Mouse (Mus musculus): ENCODE measurements around the gene 4930402H24Rik. TPM values are rescaled to one million over a fixed set of nuclear protein-coding genes. Genes with fewer than 3 reads are reported as not detected.
A peak's percentile ranks its signal among the peaks of the same experiment; 100 is the strongest.
"Not testable (repeated sequence)": the region's sequence is repeated elsewhere in the genome, so short reads cannot be mapped to it uniquely, and the experiment has no call there.

4930402H24Rik gene
- polyA plus RNA-seq, 1 experiment from 2014 or later: 32.2 TPM

DNA sequence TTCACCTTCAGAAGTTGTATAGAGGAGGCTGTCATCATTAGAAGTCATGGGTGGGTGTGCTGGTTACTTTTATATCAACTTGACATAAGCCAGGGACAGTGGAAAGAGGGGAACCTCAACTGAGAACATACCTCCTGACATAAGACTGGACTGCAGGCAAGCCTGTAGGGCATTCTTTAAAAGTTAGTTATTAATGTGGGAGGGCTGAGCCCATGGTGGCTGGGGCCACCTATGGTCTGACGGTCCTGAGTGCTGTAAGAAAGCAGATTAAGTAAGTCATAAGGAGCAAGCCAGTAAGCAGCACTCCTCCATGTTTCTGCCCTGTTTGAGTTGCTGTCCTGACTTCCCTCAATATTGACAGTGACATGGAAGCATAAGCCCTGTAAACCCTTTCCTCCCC lies 77.5 kb downstream of the 4930402H24Rik start:
- Histone ChIP-seq H3K27ac (replicated peaks) (no peak overlapping the region), H3K4me1 (no peaks in the 10 kb centered on the region), H3K27me3 (replicated peaks; ENCODE audit: low read depth, poor library complexity, severe bottlenecking) (no peaks in the 10 kb centered on the region), H3K9me3 (no peaks in the 10 kb centered on the region), H3K36me3 (replicated peaks) (peaks cover 23% of the 10 kb centered on the region), H3K4me3 (no peak overlapping the region)
- 90% methylated on average over 1 of the region's 1 CpGs for WGBS
- no peak for DNase-seq (ENCODE audit: low spot score)

DNA sequence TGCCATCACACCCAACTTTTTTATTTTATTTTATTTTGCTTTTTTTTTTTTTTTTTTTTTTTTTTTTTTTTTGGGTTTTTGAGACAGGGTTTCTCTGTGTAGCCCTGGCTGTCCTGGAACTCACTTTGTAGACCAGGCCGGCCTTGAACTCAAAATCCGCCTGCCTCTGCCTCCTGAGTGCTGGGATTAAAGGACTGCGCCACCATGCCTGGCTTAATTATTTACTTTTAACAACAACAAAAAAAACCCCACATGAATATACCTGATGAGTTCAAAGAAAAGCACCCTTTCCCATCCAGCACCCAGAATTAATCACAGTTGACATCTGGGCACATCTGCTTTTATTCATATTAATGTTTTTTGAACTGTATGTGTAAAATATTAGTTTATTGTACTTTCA lies 78.1 kb downstream of the 4930402H24Rik start:
- H3K9me3 ChIP-seq; H3K4me1 ChIP-seq; H3K27ac ChIP-seq (replicated peaks); H3K4me3 ChIP-seq; H3K27me3 ChIP-seq (replicated peaks; ENCODE audit: low read depth, poor library complexity, severe bottlenecking); DNase-seq (ENCODE audit: low spot score): not testable (repeated sequence)
- WGBS: 94% methylated on average over 3 of the region's 3 CpGs
- peaks cover 23% of the 10 kb centered on the region for H3K36me3 ChIP-seq (replicated peaks)

DNA sequence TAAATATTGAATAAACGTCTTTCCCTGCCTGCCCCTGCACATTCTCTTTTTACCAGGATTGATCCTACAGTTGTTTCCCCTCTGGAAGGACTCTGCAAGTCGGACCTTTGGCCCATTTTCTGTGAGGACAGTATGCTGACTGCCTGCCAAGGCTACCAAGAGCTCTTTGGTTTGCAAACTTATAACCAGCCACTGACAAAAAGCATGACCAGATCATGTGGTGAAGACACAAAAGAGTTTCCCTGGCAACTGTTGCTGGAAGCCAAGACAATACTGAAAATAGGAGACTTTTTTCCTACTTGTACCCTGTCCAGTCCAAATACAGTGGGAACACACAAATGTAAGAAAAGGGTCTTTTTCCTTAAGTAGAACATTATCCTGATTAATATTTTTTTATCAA lies 78.8 kb downstream of the 4930402H24Rik start:
- DNase-seq (ENCODE audit: low spot score): no peak
- Histone ChIP-seq H3K36me3 (replicated peaks) (peaks cover 23% of the 10 kb centered on the region), H3K9me3 (no peaks in the 10 kb centered on the region), H3K27me3 (replicated peaks; ENCODE audit: low read depth, poor library complexity, severe bottlenecking) (no peaks in the 10 kb centered on the region), H3K27ac (replicated peaks) (no peak overlapping the region), H3K4me3 (no peak overlapping the region), H3K4me1 (no peaks in the 10 kb centered on the region)
- WGBS: 70% methylated on average over 2 of the region's 2 CpGs

DNA sequence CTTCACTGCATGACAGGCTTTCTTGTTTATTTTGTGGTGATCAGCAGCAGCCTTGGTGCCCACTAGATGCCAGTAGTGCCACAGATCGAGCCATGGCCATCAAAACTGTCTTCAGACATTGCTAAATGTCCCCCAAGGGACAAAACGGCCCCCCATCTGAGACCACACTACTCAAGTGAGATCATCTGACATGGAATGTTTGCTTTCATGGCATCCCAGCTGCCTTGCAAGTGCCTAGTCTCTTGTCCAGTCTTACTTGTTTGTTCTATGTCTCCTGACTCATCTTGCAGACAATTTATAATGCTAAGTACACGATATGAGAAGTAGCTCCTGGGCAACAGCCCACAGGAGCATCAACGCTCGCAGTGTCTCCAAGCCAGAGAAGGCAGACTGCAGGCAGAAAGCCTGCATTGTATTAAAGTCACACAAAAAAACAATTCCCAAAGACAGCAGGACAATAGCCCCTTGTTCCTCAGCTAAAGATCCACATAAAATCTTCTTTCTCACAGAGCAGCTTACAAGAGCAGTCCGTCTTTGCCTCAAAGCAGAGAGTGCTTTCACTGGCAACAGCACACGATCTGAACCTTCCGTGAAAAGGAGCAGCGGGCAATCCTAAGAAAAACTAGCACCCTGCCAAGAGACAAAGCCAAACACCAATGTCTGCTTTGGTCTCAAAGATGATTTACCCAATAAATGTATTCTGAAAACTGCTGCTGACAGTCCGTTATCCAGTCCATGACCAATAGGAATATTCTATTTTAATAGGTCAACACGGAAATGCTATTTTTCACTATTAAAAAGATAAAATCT lies 87.2 kb downstream of the 4930402H24Rik start:
- Histone ChIP-seq H3K27ac (replicated peaks) (no peak overlapping the region), H3K9me3 (no peaks in the 10 kb centered on the region), H3K4me3 (no peak overlapping the region), H3K27me3 (replicated peaks; ENCODE audit: low read depth, poor library complexity, severe bottlenecking) (no peaks in the 10 kb centered on the region), H3K4me1 (peaks cover 19% of the 10 kb centered on the region), H3K36me3 (replicated peaks) (peaks cover 30% of the 10 kb centered on the region)
- DNase-seq (ENCODE audit: low spot score): no peak
- 39% methylated on average over 11 of the region's 11 CpGs for WGBS

DNA sequence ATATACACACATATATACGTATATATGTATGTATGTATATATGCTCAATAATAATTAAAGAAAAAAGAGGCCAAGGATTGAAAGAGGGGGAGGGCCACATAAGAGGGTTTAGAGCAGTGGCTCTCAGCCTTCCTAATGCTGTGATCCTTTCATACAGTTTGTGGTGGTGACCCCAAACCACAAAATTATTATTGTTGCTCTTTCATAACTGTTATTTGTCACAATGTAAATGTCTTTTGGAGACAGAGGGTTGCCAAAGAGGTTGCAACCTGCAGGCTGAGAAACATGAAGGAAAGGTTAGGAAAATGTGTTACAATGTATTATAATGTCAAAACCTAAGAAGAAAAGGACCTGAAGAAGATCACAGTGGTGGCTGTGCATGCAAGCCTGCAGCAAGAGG lies 88.3 kb downstream of the 4930402H24Rik start:
- no peak overlapping the region for H3K4me3 ChIP-seq
- peaks cover 19% of the 10 kb centered on the region for H3K4me1 ChIP-seq
- WGBS: 92% methylated on average over 1 of the region's 1 CpGs
- no peaks in the 10 kb centered on the region for H3K27me3 ChIP-seq (replicated peaks; ENCODE audit: low read depth, poor library complexity, severe bottlenecking)
- no peak for DNase-seq (ENCODE audit: low spot score)
- peaks cover 41% of the 10 kb centered on the region for H3K36me3 ChIP-seq (replicated peaks)
- H3K27ac ChIP-seq (replicated peaks): no peak overlapping the region
- H3K9me3 ChIP-seq: no peaks in the 10 kb centered on the region

DNA sequence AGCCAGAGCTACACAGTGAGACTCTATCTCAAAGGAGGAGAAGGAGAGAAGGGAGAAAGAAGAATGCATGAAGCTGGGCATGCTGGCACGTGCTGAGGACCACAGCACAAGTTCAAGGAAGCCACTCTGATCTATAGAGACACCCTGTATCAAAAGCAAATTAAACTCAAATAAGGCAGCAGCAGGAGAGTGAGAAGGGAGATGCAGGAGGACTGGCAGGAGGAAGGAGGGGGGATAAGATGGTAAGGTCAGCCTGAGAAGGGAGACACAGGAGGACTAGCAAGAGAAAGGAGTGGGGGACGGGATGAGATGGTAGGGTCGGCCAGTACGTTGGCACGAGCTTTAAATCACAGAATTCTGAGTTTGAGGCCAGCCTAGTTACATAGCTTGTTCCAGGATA lies 90.0 kb downstream of the 4930402H24Rik start:
- H3K27ac ChIP-seq (replicated peaks): 0 out of 2 replicates have a peak overlapping the region, but pooled peaks have one; percentile 12
- no peak overlapping the region for H3K4me3 ChIP-seq
- peaks cover 19% of the 10 kb centered on the region for H3K4me1 ChIP-seq
- 89% methylated on average over 5 of the region's 5 CpGs for WGBS
- H3K27me3 ChIP-seq (replicated peaks; ENCODE audit: low read depth, poor library complexity, severe bottlenecking): no peaks in the 10 kb centered on the region
- DNase-seq (ENCODE audit: low spot score): no peak
- no peaks in the 10 kb centered on the region for H3K9me3 ChIP-seq
- peaks cover 46% of the 10 kb centered on the region for H3K36me3 ChIP-seq (replicated peaks)

DNA sequence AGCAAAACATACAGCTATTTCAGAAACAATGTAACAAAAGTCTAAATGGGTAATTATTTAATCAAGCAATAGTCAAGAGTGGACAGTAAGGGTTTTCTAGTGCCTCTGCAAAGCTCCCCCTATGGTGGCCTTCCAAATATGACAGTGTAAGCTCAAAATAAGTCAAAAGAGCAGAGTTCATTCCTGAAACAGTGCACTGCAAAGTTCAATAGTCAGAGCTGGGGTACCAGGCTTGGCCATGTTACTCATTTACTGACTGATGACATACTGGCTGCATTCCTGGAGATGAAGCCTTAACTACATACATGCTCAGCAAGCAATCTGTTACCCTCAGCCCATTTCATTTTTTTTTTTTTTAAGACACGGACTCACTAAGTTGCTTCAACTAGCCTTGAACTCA lies 91.7 kb downstream of the 4930402H24Rik start:
- Histone ChIP-seq H3K27ac (replicated peaks) (no peak overlapping the region), H3K27me3 (replicated peaks; ENCODE audit: low read depth, poor library complexity, severe bottlenecking) (no peaks in the 10 kb centered on the region), H3K9me3 (no peaks in the 10 kb centered on the region), H3K4me1 (peaks cover 19% of the 10 kb centered on the region), H3K4me3 (no peak overlapping the region), H3K36me3 (replicated peaks) (peaks cover 44% of the 10 kb centered on the region)
- WGBS: 87% methylated on average over 1 of the region's 1 CpGs
- no peak for DNase-seq (ENCODE audit: low spot score)

DNA sequence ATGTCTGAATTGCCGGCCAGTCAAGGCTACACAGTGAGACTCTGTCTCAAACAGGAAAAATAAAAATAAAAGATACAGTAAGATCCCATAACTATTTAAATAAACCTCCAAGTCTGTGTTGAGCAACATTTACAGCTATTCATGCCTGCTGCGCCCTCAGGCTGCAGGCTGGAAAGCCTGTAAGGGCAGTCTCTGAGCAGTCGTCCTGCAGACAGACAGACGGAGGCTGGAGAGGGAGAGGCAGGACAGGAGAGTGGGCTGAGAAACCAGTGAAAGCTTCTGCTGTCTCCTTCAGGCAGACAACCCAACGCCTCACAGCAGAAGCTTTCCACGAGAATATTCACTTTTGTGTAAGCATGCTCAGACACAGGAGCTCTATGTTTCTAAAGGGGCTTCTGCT lies 92.5 kb downstream of the 4930402H24Rik start:
- DNase-seq (ENCODE audit: low spot score): no peak
- H3K9me3 ChIP-seq: no peaks in the 10 kb centered on the region
- no peak overlapping the region for H3K27ac ChIP-seq (replicated peaks)
- H3K4me1 ChIP-seq: peaks cover 14% of the 10 kb centered on the region
- no peak overlapping the region for H3K4me3 ChIP-seq
- WGBS: 71% methylated on average over 6 of the region's 6 CpGs
- H3K27me3 ChIP-seq (replicated peaks; ENCODE audit: low read depth, poor library complexity, severe bottlenecking): no peaks in the 10 kb centered on the region
- H3K36me3 ChIP-seq (replicated peaks): peaks cover 52% of the 10 kb centered on the region

DNA sequence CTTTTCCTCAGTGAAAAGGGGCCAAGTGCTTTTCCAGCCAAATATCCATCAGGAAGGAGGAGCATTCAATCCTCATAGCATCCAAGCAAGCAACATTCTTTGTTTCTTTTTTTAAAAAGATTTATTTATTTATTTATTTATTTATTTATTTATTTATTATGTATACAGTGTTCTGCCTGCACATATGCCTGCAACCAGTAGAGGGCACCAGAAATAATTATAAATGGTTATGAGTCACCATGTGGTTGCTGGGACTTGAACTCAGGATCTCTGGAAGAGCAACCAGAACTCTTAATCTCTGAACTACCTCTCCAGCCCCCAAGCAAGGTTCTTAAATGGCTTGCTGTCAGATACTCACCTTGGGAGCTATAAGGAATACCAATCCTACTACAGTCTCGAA lies 93.7 kb downstream of the 4930402H24Rik start:
- H3K27ac ChIP-seq (replicated peaks): no peak overlapping the region
- 92% methylated on average over 1 of the region's 1 CpGs for WGBS

DNA sequence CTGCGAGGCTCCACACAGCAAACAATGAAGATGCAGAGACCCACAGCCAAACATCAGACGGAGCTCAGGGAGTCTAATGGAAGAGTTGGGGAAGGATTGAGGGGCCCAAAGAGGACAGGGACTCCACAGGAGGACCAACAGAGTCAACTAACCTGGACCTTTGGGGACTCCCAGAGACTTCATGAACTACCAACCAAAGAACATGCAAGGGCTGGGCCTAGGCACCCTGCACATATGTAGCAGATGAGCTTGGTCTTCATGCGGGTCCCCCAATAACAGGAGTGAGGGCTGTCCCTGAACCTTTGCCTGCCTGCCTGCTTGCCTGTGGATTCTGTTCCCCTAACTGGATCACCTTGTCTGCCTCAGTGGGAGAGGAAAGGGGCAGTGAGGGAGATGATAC lies 101.1 kb downstream of the 4930402H24Rik start:
- H3K4me1 ChIP-seq: peaks cover 3% of the 10 kb centered on the region
- no peaks in the 10 kb centered on the region for H3K27me3 ChIP-seq (replicated peaks; ENCODE audit: low read depth, poor library complexity, severe bottlenecking)
- peaks cover 64% of the 10 kb centered on the region for H3K36me3 ChIP-seq (replicated peaks)
- no peaks in the 10 kb centered on the region for H3K9me3 ChIP-seq
- no peak overlapping the region for H3K4me3 ChIP-seq
- no peak overlapping the region for H3K27ac ChIP-seq (replicated peaks)
- DNase-seq (ENCODE audit: low spot score): no peak
- WGBS: 95% methylated on average over 3 of the region's 3 CpGs

More for the DNA sequence above, 93.7 kb downstream of the 4930402H24Rik start:
- no peaks in the 10 kb centered on the region for H3K27me3 ChIP-seq (replicated peaks; ENCODE audit: low read depth, poor library complexity, severe bottlenecking)
- no peak for DNase-seq (ENCODE audit: low spot score)
- peaks cover 59% of the 10 kb centered on the region for H3K36me3 ChIP-seq (replicated peaks)
- H3K9me3 ChIP-seq: no peaks in the 10 kb centered on the region
- H3K4me1 ChIP-seq: peaks cover 14% of the 10 kb centered on the region
- H3K4me3 ChIP-seq: no peak overlapping the region

DNA sequence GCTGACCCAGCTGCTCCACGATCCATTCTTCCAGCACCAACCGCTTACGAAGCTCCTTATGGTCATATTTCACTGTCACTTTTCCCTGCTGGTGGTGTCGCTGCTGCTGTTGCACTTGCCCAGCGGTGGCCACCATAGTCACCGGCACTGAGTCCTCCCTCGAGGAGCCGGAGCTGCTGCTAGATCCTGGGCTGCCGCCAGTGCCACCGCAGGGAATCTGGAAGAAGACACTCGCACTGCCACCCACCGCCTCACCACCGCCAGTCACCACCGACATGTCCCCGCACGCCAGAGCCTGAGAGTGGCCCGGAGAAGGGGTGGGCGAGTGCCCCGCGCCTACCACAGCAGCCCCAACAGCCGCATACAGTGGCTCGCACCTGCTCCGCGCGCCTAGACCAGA lies 102.5 kb downstream of the 4930402H24Rik start:
- DNase-seq (ENCODE audit: low spot score): no peak
- H3K36me3 ChIP-seq (replicated peaks): peaks cover 50% of the 10 kb centered on the region
- no peak overlapping the region for H3K27ac ChIP-seq (replicated peaks)
- 67% methylated on average over 25 of the region's 25 CpGs for WGBS
- no peaks in the 10 kb centered on the region for H3K9me3 ChIP-seq
- H3K4me1 ChIP-seq: peaks cover 6% of the 10 kb centered on the region
- H3K27me3 ChIP-seq (replicated peaks; ENCODE audit: low read depth, poor library complexity, severe bottlenecking): no peaks in the 10 kb centered on the region
- no peak overlapping the region for H3K4me3 ChIP-seq

DNA sequence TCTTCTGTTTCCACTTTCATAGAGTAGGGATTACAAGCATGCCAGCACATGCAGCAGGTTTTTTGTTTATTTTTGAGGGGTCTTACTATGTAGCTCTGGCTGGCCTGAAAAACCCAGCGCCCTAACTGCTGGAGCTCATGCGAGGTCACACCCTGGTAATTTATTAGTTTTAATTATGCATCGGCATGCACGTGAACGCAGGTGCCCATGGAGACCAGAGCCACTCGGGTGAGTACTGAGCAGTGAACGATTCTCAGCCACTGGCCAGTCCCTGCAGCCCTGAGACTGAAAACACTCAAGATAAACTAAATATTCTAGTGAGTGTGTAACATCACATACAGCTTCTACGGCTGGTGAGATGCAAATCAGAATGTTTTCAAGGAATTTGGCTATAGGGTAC lies 110.5 kb downstream of the 4930402H24Rik start:
- H3K9me3 ChIP-seq: no peaks in the 10 kb centered on the region
- no peaks in the 10 kb centered on the region for H3K27me3 ChIP-seq (replicated peaks; ENCODE audit: low read depth, poor library complexity, severe bottlenecking)
- peaks cover 6% of the 10 kb centered on the region for H3K4me1 ChIP-seq
- peaks cover 32% of the 10 kb centered on the region for H3K36me3 ChIP-seq (replicated peaks)
- H3K27ac ChIP-seq (replicated peaks): no peak overlapping the region
- DNase-seq (ENCODE audit: low spot score): no peak
- WGBS: 87% methylated on average over 8 of the region's 8 CpGs
- no peak overlapping the region for H3K4me3 ChIP-seq

DNA sequence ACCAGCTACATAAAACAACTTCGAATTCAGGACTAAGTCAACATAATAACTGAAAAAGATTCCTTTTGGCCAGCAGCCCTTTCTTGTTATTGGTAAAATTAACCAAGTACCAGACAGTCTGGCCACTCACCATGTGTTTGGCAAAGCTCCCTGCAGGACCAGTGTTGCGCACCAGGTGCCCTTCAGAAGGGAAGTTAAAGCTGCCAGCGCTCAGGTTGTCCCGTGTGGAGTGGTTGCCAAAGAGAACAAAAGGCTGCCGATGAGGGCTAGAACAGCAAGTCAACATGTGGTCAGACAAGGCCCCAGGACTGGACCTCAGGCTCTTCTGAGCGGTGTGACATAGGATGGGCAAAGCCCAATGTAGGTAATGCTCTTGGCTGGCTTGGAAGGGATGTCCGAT lies 114.5 kb downstream of the 4930402H24Rik start:
- DNase-seq (ENCODE audit: low spot score): no peak
- Histone ChIP-seq H3K4me3 (no peak overlapping the region), H3K9me3 (no peaks in the 10 kb centered on the region), H3K4me1 (no peaks in the 10 kb centered on the region), H3K27me3 (replicated peaks; ENCODE audit: low read depth, poor library complexity, severe bottlenecking) (no peaks in the 10 kb centered on the region), H3K27ac (replicated peaks) (no peak overlapping the region), H3K36me3 (replicated peaks) (peaks cover 55% of the 10 kb centered on the region)
- 95% methylated on average over 7 of the region's 7 CpGs for WGBS

Data from embryonic facial prominence, embryonic 10.5 days (tissue).